Mouse (Mus musculus) testis, adult 2 months (tissue): ENCODE measurements at regions not wholly inside any gene's neighbourhood (a gene's known extent, or its start where the extent isn't known, plus 50 kb on each side); places are given as distances from the start of the nearest gene placed in this dataset.

Experiments used
- CTCF ChIP-seq: fragments of 200-500 bp; IDR thresholded peaks from 2 replicates; pipeline ENCODE4 v1.5.1; 2012; ENCODE audit warnings: low read depth, mild to moderate bottlenecking, inconsistent platforms, low read length, moderate library complexity; ENCODE audit not compliant: control insufficient read depth, insufficient read depth, insufficient replicate concordance
- POLR2A ChIP-seq: fragments of 200-500 bp; IDR thresholded peaks from 2 replicates; pipeline ENCODE4 v1.6.1; 2012; ENCODE audit warnings: low read depth, mild to moderate bottlenecking, inconsistent platforms, low read length, moderate library complexity; ENCODE audit not compliant: control insufficient read depth

DNA sequence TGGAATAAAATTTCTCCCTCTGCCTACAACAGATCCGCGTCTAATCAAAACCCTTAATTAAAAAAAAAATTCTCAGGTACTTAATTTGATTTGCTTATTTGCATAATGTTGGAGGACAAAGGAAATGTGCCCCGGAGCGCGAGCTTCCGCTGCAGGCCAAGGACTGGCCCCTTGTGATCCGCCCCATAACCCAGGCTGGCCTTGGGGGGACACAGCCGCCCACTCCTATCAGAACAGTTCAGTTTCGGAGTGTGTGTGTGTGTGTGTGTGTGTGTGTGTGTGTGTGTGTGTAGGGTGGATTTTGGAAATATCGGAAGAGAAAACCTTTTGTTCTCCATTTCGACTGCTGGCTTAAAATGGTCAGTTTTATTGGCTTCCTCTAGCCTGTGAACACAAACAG, 51.9 kb upstream of the Mki67 start:
- TF ChIP-seq POLR2A (no peak), CTCF (no peak)
